Mouse (Mus musculus) heart, embryonic 16.5 days (tissue): Measurements from ENCODE around the gene Dnajb8. TPM values are rescaled to one million over a fixed set of nuclear protein-coding genes. Genes with fewer than 3 reads are reported as not detected.

Experiments
- ATAC-seq: fragments of 200-750 bp; cut with Nextera tagmentation; replicated peaks from 2 replicates; pipeline ENCODE4 v1.8.0; 2017; ENCODE audit warnings: moderate number of reproducible peaks; ENCODE audit not compliant: insufficient read depth, low FRiP score; ENCODE audit errors: extremely low read depth
- H3K27ac ChIP-seq: fragments of 300-500 bp; sonication (generic); 2 replicates; pipeline ENCODE4 v1.5.1; 2014; ENCODE audit warnings: mild to moderate bottlenecking, low read length, control low read depth, moderate library complexity
- H3K27me3 ChIP-seq: fragments of 300-500 bp; sonication (generic); 2 replicates; pipeline ENCODE4 v1.6.1; 2014; ENCODE audit warnings: low read length, mixed read lengths; ENCODE audit not compliant: control insufficient read depth, insufficient read depth
- H3K36me3 ChIP-seq: fragments of 300-500 bp; sonication (generic); 2 replicates; pipeline ENCODE4 v1.6.1; 2014; ENCODE audit not compliant: control insufficient read depth, insufficient read depth
- H3K4me1 ChIP-seq: fragments of 300-500 bp; sonication (generic); 2 replicates; pipeline ENCODE4 v1.6.1; 2014; ENCODE audit warnings: low read length, mixed read lengths; ENCODE audit not compliant: control insufficient read depth, insufficient read depth
- H3K4me2 ChIP-seq: fragments of 300-500 bp; sonication (generic); 2 replicates; pipeline ENCODE4 v1.6.1; 2014; ENCODE audit warnings: low read depth, mild to moderate bottlenecking, control low read depth, low read length
- H3K4me3 ChIP-seq: fragments of 300-500 bp; sonication (generic); 2 replicates; pipeline ENCODE4 v1.5.1; 2014; ENCODE audit warnings: mild to moderate bottlenecking, control low read depth, low read length
- H3K9ac ChIP-seq: fragments of 300-500 bp; sonication (generic); 2 replicates; pipeline ENCODE4 v1.6.1; 2014; ENCODE audit warnings: low read length, control low read depth
- H3K9me3 ChIP-seq: fragments of 300-500 bp; sonication (generic); replicated peaks from 2 replicates; pipeline ENCODE4 v1.6.1; 2016; ENCODE audit warnings: low read length; ENCODE audit not compliant: control insufficient read depth
- WGBS: fragments of 180-500 bp; shearing (Covaris S2); extraction: QIAGEN DNeasy Blood & Tissue Kit; methylation state at CpG from one replicate; pipeline ENCODE4 v1.1.7; 2014; 5-methylcytosine and 5-hydroxymethylcytosine counted together
- polyA plus RNA-seq: library from polyadenylated mRNA; unstranded; fragments of >200 nt; fragmentation: Nextera tagmentation; extraction: Ambion mirVana; gene quantifications from 2 replicates; pipeline ENCODE4 v1.2.1, GENCODE M21; 2015

The Dnajb8 gene
- polyA plus RNA-seq, 1 experiment from 2014 or later, result not detected

- Histone ChIP-seq H3K4me1 (peaks cover 27% of the 10 kb centered on the region), H3K9me3 (no peaks in the 10 kb centered on the region), H3K4me3 (peak overlapping the region; percentile 63), H3K4me2 (peak overlapping the region; percentile 72), H3K27me3 (peaks cover 86% of the 10 kb centered on the region), H3K27ac (peak overlapping the region; percentile 56), H3K36me3 (no peaks in the 10 kb centered on the region), H3K9ac (peak overlapping the region; percentile 71)
- ATAC-seq, result peak; percentile 82
- 1% methylated on average over 54 of the region's 62 CpGs for WGBS
Measured at GRCm38 (mm10) chr6:88198070-88198940, 23.8 kb upstream of the Dnajb8 start.

- under 1% methylated on average over 39 of the region's 39 CpGs for WGBS
- Histone ChIP-seq H3K9ac (peak overlapping the region; percentile 71), H3K27ac (no peak overlapping the region; the same call in 1 of the 2 replicates), H3K4me3 (peak overlapping the region; percentile 63), H3K36me3 (no peaks in the 10 kb centered on the region), H3K4me1 (peaks cover 24% of the 10 kb centered on the region), H3K4me2 (peak overlapping the region; percentile 72), H3K9me3 (no peaks in the 10 kb centered on the region), H3K27me3 (peaks cover 85% of the 10 kb centered on the region)
- no peak for ATAC-seq
Measured at GRCm38 (mm10) chr6:88199001-88199717, 22.9 kb upstream of the Dnajb8 start.

- peaks cover 26% of the 10 kb centered on the region for H3K4me1 ChIP-seq
- H3K9ac ChIP-seq, result peak overlapping the region; percentile 71
- H3K4me3 ChIP-seq, result peak overlapping the region; percentile 63
- no peaks in the 10 kb centered on the region for H3K36me3 ChIP-seq
- H3K27ac ChIP-seq, result no peak overlapping the region
- WGBS, result 7% methylated on average over 50 of the region's 50 CpGs
- peak overlapping the region; percentile 72 for H3K4me2 ChIP-seq
- no peaks in the 10 kb centered on the region for H3K9me3 ChIP-seq
- peaks cover 85% of the 10 kb centered on the region for H3K27me3 ChIP-seq
- no peak for ATAC-seq
Measured at GRCm38 (mm10) chr6:88199718-88200692, 22.1 kb upstream of the Dnajb8 start.

- Histone ChIP-seq H3K4me2 (peak overlapping the region; percentile 72), H3K9ac (peak overlapping the region; percentile 59), H3K9me3 (no peaks in the 10 kb centered on the region), H3K4me3 (peak overlapping the region; percentile 63), H3K27me3 (peaks cover 84% of the 10 kb centered on the region), H3K36me3 (no peaks in the 10 kb centered on the region), H3K4me1 (peaks cover 26% of the 10 kb centered on the region), H3K27ac (peak overlapping the region; percentile 66; the same call in 1 of the 2 replicates)
- WGBS, result 33% methylated on average over 20 of the region's 20 CpGs
- ATAC-seq, result no peak
Measured at GRCm38 (mm10) chr6:88200693-88201609, 21.1 kb upstream of the Dnajb8 start.

GRCm38 (mm10) chr6:88201926-88202700 lies 20.0 kb upstream of the Dnajb8 start:
- Histone ChIP-seq H3K27ac (peak overlapping the region; percentile 66), H3K36me3 (no peaks in the 10 kb centered on the region), H3K4me2 (peak overlapping the region; percentile 72), H3K4me3 (no peak overlapping the region), H3K9me3 (no peaks in the 10 kb centered on the region), H3K9ac (no peak overlapping the region), H3K4me1 (peaks cover 24% of the 10 kb centered on the region), H3K27me3 (peaks cover 80% of the 10 kb centered on the region)
- WGBS, result 28% methylated on average over 15 of the region's 15 CpGs
- ATAC-seq, result no peak

GRCm38 (mm10) chr6:88202921-88203690 lies 19.0 kb upstream of the Dnajb8 start:
- no peaks in the 10 kb centered on the region for H3K36me3 ChIP-seq
- H3K27ac ChIP-seq, result peak overlapping the region; percentile 54
- H3K27me3 ChIP-seq, result peaks cover 76% of the 10 kb centered on the region
- peak overlapping the region; percentile 24 for H3K4me2 ChIP-seq
- no peak overlapping the region for H3K4me3 ChIP-seq
- ATAC-seq, result peak; percentile 63
- no peaks in the 10 kb centered on the region for H3K9me3 ChIP-seq
- WGBS, result 3% methylated on average over 24 of the region's 24 CpGs
- H3K9ac ChIP-seq, result no peak overlapping the region
- peaks cover 19% of the 10 kb centered on the region for H3K4me1 ChIP-seq

GRCm38 (mm10) chr6:88203791-88204405 lies 18.2 kb upstream of the Dnajb8 start:
- peaks cover 71% of the 10 kb centered on the region for H3K27me3 ChIP-seq
- no peaks in the 10 kb centered on the region for H3K9me3 ChIP-seq
- H3K27ac ChIP-seq, result peak overlapping the region; percentile 54
- H3K36me3 ChIP-seq, result no peaks in the 10 kb centered on the region
- peaks cover 13% of the 10 kb centered on the region for H3K4me1 ChIP-seq
- peak overlapping the region; percentile 24; the same call in 1 of the 2 replicates for H3K4me2 ChIP-seq
- no peak for ATAC-seq
- 28% methylated on average over 10 of the region's 10 CpGs for WGBS
- no peak overlapping the region for H3K9ac ChIP-seq
- H3K4me3 ChIP-seq, result no peak overlapping the region
